Mouse (Mus musculus): ENCODE measurements around the gene Tbcel. TPM values are rescaled to one million over a fixed set of nuclear protein-coding genes. Genes with fewer than 3 reads are reported as not detected.
A peak's percentile ranks its signal among the peaks of the same experiment; 100 is the strongest.

Gene Tbcel
- total and polyA plus RNA-seq, 3 experiments: 13.8 to 39.8 (median 20.4) TPM

- no peak for TF ChIP-seq MAZ (IDR thresholded peaks at IDR 0.05; ENCODE audit: low read depth, low read length)
- no peak for TF ChIP-seq SMC3 (IDR thresholded peaks at IDR 0.05; ENCODE audit: low read depth, low read length)
- TF ChIP-seq E2F4 (IDR thresholded peaks at IDR 0.05; ENCODE audit: borderline replicate concordance, low read depth, low read length): no peak
- TF ChIP-seq ZC3H11A (IDR thresholded peaks at IDR 0.05; ENCODE audit: low read depth, low read length): no peak
- TF ChIP-seq USF1 (IDR thresholded peaks at IDR 0.05; ENCODE audit: low read depth, low read length): no peak
- TF ChIP-seq POLR2AphosphoS5 (IDR thresholded peaks at IDR 0.05; ENCODE audit: borderline replicate concordance, low read depth, low read length): no peak
- TF ChIP-seq TAL1 (IDR thresholded peaks at IDR 0.05; ENCODE audit: low read length): no peak
- TF ChIP-seq EP300 (IDR thresholded peaks at IDR 0.05; ENCODE audit: low read depth in 1 of 2, low read length in 2 of 2): peak; percentile 14 to 27; a peak in 2 of 4 replicates
- TF ChIP-seq POLR2A (IDR thresholded peaks at IDR 0.05; ENCODE audit: control insufficient read depth in 1 of 2, insufficient read depth in 1 of 2, low read depth in 1 of 2, low read length in 2 of 2, poor library complexity in 1 of 2): peak in 1 of 2 experiments; percentile 4; a peak in 1 of 4 replicates
- no peak for TF ChIP-seq ZKSCAN1 (IDR thresholded peaks at IDR 0.05; ENCODE audit: low read depth, low read length)
- peak; percentile 60; the same call in 1 of the 2 replicates for TF ChIP-seq MAX (IDR thresholded peaks at IDR 0.05; ENCODE audit: low read length)
- TF ChIP-seq MYC (IDR thresholded peaks at IDR 0.05; ENCODE audit: low read depth, low read length): no peak
- TF ChIP-seq KAT2A (conservative IDR thresholded peaks at IDR 0.05; ENCODE audit: low read depth, low read length): peak; percentile 29; the same call in 1 of the 2 replicates
Measured at GRCm38 (mm10) chr9:42462585-42463219, 44.9 kb downstream of the Tbcel start (continued).

DNA sequence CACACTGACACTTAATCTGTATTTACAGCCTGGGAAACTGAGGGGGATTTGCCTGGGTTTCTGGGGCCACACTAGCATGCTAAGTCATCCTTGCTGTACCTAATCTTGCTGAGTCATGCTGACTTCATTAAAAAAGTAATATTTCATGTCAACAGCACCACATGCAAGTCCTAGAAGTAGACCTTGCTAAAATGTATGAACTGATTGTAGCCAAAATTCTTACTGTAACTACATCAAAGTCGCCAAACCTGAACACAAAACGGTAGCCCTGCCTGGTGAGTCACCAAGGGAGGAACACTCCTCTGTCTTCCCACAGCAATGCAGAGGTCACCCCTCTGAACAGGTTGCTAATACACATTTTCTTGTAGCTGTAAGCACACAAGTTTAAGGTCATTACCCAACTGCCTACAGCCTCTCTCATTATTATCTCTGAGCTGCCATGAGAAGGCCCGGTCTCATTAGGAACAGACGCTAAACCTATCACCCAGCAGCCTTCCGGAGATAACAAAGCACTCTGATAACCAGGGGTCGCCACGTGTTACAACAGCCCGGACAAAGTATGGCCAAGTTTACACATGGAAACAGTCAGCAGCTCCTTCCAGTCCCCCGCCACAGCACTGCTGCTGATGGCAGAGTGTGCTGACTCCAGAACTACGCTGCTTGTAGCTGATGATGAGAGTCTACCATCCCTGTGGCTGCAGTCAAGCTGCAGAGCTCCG is 46.1 kb downstream of the Tbcel start:
- Histone ChIP-seq H3K9me3 (replicated peaks; ENCODE audit: insufficient read depth, low read length) (no peaks in the 10 kb centered on the region), H3K4me1 (ENCODE audit: control insufficient read depth in 1 of 2, insufficient read depth in 2 of 2, low read length in 2 of 2) (peaks cover 3 to 18% of the 10 kb centered on the region in 2 experiments), H3K27ac (ENCODE audit: control insufficient read depth, low read depth, low read length) (peak overlapping the region; percentile 99), H3K27me3 (ENCODE audit: control insufficient read depth in 1 of 2, insufficient read depth in 2 of 2, low read length in 2 of 2) (no peaks in the 10 kb centered on the region), H3K36me3 (ENCODE audit: control insufficient read depth in 1 of 2, insufficient read depth in 2 of 2, low read length in 2 of 2) (peaks cover 0 to 20% of the 10 kb centered on the region in 2 experiments; a peak in 2 of 4 replicates), H3K79me2 (ENCODE audit: control insufficient read depth, insufficient read depth, low read length, poor library complexity) (peaks cover 43% of the 10 kb centered on the region), H3K4me3 (ENCODE audit: control insufficient read depth in 1 of 2, insufficient read depth in 1 of 2, low read depth in 2 of 2, low read length in 2 of 2) (peak overlapping the region; percentile 54 to 72), H3K9ac (ENCODE audit: control insufficient read depth, low read depth, low read length, poor library complexity, severe bottlenecking) (peak overlapping the region; percentile 78)
- DNase-seq (ENCODE audit: low read depth, low spot score): peak; percentile 92
- TF ChIP-seq KAT2A (conservative IDR thresholded peaks at IDR 0.05; ENCODE audit: low read depth, low read length) (no peak), POLR2AphosphoS5 (IDR thresholded peaks at IDR 0.05; ENCODE audit: borderline replicate concordance, low read depth, low read length) (0 out of 2 replicates have a peak, but pooled peaks have one; percentile 21), ZC3H11A (IDR thresholded peaks at IDR 0.05; ENCODE audit: low read depth, low read length) (no peak), MXI1 (IDR thresholded peaks at IDR 0.05; ENCODE audit: low read depth, low read length) (peak; percentile 98), POLR2AphosphoS2 (IDR thresholded peaks at IDR 0.05; ENCODE audit: low read length) (peak; percentile 59; the same call in 1 of the 2 replicates), SIN3A (IDR thresholded peaks at IDR 0.05; ENCODE audit: low read length) (peak; percentile 97), CHD2 (IDR thresholded peaks at IDR 0.05; ENCODE audit: low read length) (no peak), RAD21 (IDR thresholded peaks at IDR 0.05; ENCODE audit: low read depth, low read length) (no peak), EP300 (IDR thresholded peaks at IDR 0.05; ENCODE audit: low read depth in 1 of 2, low read length in 2 of 2) (peak; percentile 91 to 99), ELF1 (IDR thresholded peaks at IDR 0.05; ENCODE audit: low read depth, low read length) (no peak), ETS1 (IDR thresholded peaks at IDR 0.05; ENCODE audit: low read depth, low read length) (peak; percentile 96), MEF2A (IDR thresholded peaks at IDR 0.05; ENCODE audit: extremely low read depth, insufficient replicate concordance, low read depth, low read length, poor library complexity, severe bottlenecking) (no peak), JUND (IDR thresholded peaks at IDR 0.05; ENCODE audit: low read depth, low read length) (peak; percentile 8; the same call in 1 of the 2 replicates), NRF1 (IDR thresholded peaks at IDR 0.05; ENCODE audit: insufficient read depth, low read depth, low read length, poor library complexity, severe bottlenecking) (no peak), GATA1 (IDR thresholded peaks at IDR 0.05; ENCODE audit: low read depth, low read length) (peak; percentile 99), CTCF (IDR thresholded peaks at IDR 0.05 in 2 of 3, conservative IDR thresholded peaks at IDR 0.05 in 1 of 3; ENCODE audit: control insufficient read depth in 1 of 3, insufficient read depth in 1 of 3, low read depth in 2 of 3, low read length in 3 of 3, poor library complexity in 1 of 3, severe bottlenecking in 1 of 3) (no peak), NELFE (IDR thresholded peaks at IDR 0.05; ENCODE audit: low read depth, low read length) (peak; percentile 69), UBTF (IDR thresholded peaks at IDR 0.05; ENCODE audit: borderline replicate concordance, insufficient read depth, low read depth, low read length) (no peak), MYC (IDR thresholded peaks at IDR 0.05; ENCODE audit: low read depth, low read length) (peak; percentile 99; the same call in 1 of the 2 replicates), RCOR1 (IDR thresholded peaks at IDR 0.05; ENCODE audit: low read depth, low read length) (no peak; the same call in 1 of the 2 replicates), MAFK (IDR thresholded peaks at IDR 0.05; ENCODE audit: borderline replicate concordance, low read depth, low read length) (peak; percentile 94), GABPA (IDR thresholded peaks at IDR 0.05; ENCODE audit: low read depth, low read length) (peak; percentile 99), CHD1 (IDR thresholded peaks at IDR 0.05; ENCODE audit: low read depth, low read length) (no peak), MYB (IDR thresholded peaks at IDR 0.05; ENCODE audit: low read depth, low read length) (peak; percentile 89)

Data from MEL (cell line).